Mouse (Mus musculus): Measurements from ENCODE around the gene Ppp2r5b.

Gene Ppp2r5b

GRCm38 (mm10) chr19:6233647-6234046 is 2.0 kb downstream of the Ppp2r5b start:
- DNase-seq = peak; percentile 11 to 15

- DNase-seq = peak in 1 of 2 experiments; percentile 28
These were observed 4.6 kb downstream of the Ppp2r5b start for GRCm38 (mm10) chr19:6231036-6231435.

- DNase-seq = peak; percentile 56
These were observed 5.3 kb downstream of the Ppp2r5b start for GRCm38 (mm10) chr19:6230411-6230810.

GRCm38 (mm10) chr19:6227864-6228263 is 7.8 kb downstream of the Ppp2r5b start:
- DNase-seq = peak in 1 of 2 experiments; percentile 16

- peak in 1 of 2 experiments; percentile 31 for DNase-seq
These were observed 8.9 kb downstream of the Ppp2r5b start for GRCm38 (mm10) chr19:6226763-6227162.

GRCm38 (mm10) chr19:6226135-6226534 is 9.5 kb downstream of the Ppp2r5b start, which contains the start of gene Gpha2:
Gpha2 (plus strand) TSS chr19:6226380.
- DNase-seq = no peak

- no peak for DNase-seq
These were observed 17.1 kb downstream of the Ppp2r5b start for GRCm38 (mm10) chr19:6218606-6219005.

- DNase-seq = no peak
These were observed 19.5 kb downstream of the Ppp2r5b start for GRCm38 (mm10) chr19:6216046-6216705.

- no peak for DNase-seq
These were observed 29.0 kb downstream of the Ppp2r5b start for GRCm38 (mm10) chr19:6206716-6207115.

GRCm38 (mm10) chr19:6204265-6204664 is 31.4 kb downstream of the Ppp2r5b start:
- no peak for DNase-seq

- DNase-seq = no peak
These were observed 51.5 kb downstream of the Ppp2r5b start, which contains the start of gene Majin for GRCm38 (mm10) chr19:6184131-6184530. Majin (plus strand) TSS chr19:6184388.

- peak; percentile 66 to 75 for DNase-seq
These were observed 53.1 kb downstream of the Ppp2r5b start for GRCm38 (mm10) chr19:6182534-6182933.

- no peak for DNase-seq
These were observed 54.0 kb downstream of the Ppp2r5b start for GRCm38 (mm10) chr19:6181629-6182028.

GRCm38 (mm10) chr19:6178775-6179174 is 56.9 kb downstream of the Ppp2r5b start:
- no peak for DNase-seq

Measured in cerebellum, postnatal 14 days (tissue).